Mouse (Mus musculus) limb, embryonic 14.5 days (tissue): Measurements from ENCODE around the gene Ctbs. TPM values are rescaled to one million over a fixed set of nuclear protein-coding genes. Genes with fewer than 3 reads are reported as not detected.
"Not testable (repeated sequence)": the region's sequence is repeated elsewhere in the genome, so short reads cannot be mapped to it uniquely, and the experiment has no call there.

Source experiments
- ATAC-seq: fragments of 200-750 bp; cut with Nextera tagmentation; 2 replicates; pipeline ENCODE4 v1.8.0; 2017; ENCODE audit warnings: low read depth, moderate number of reproducible peaks, moderate TSS enrichment; ENCODE audit not compliant: low FRiP score
- DNase-seq: peaks from one replicate; pipeline ENCODE4 v3.0.0-alpha.2; 2015; ENCODE audit warnings: low spot score
- H3K27ac ChIP-seq: fragments of 300-500 bp; sonication (generic); replicated peaks from 2 replicates; pipeline ENCODE4 v1.5.1; 2014; ENCODE audit warnings: low read depth, mild to moderate bottlenecking, low read length, moderate library complexity, mixed read lengths
- H3K27me3 ChIP-seq: fragments of 300-500 bp; sonication (generic); 2 replicates; pipeline ENCODE4 v1.6.1; 2014; ENCODE audit warnings: low read length, mixed read lengths; ENCODE audit not compliant: control insufficient read depth, insufficient read depth
- H3K36me3 ChIP-seq: fragments of 300-500 bp; sonication (generic); 2 replicates; pipeline ENCODE4 v1.6.1; 2014; ENCODE audit warnings: mild to moderate bottlenecking, low read length, moderate library complexity, mixed read lengths; ENCODE audit not compliant: control insufficient read depth, insufficient read depth
- H3K4me1 ChIP-seq: fragments of 300-500 bp; sonication (generic); 2 replicates; pipeline ENCODE4 v1.6.1; 2014; ENCODE audit warnings: antibody characterized with exemption, low read length, mixed read lengths; ENCODE audit not compliant: control insufficient read depth, insufficient read depth
- H3K4me2 ChIP-seq: fragments of 300-500 bp; sonication (generic); replicated peaks from 2 replicates; pipeline ENCODE4 v1.6.1; 2014; ENCODE audit warnings: low read depth, mild to moderate bottlenecking, low read length, moderate library complexity; ENCODE audit not compliant: severe bottlenecking
- H3K4me3 ChIP-seq: fragments of 300-500 bp; sonication (generic); replicated peaks from 2 replicates; pipeline ENCODE4 v1.5.1; 2014; ENCODE audit warnings: low read length
- H3K9ac ChIP-seq: fragments of 300-500 bp; sonication (generic); 2 replicates; pipeline ENCODE4 v1.6.1; 2014; ENCODE audit warnings: mild to moderate bottlenecking, low read depth, low read length, moderate library complexity; ENCODE audit not compliant: severe bottlenecking
- H3K9me3 ChIP-seq: fragments of 300-500 bp; sonication (generic); 2 replicates; pipeline ENCODE4 v1.6.1; 2016; ENCODE audit warnings: low read length; ENCODE audit not compliant: control insufficient read depth
- POLR2A ChIP-seq: fragments of 200-500 bp; IDR thresholded peaks from 2 replicates; pipeline ENCODE4 v1.8.0; 2012; ENCODE audit warnings: inconsistent platforms, mild to moderate bottlenecking, moderate library complexity, borderline replicate concordance; ENCODE audit not compliant: insufficient read depth, insufficient read length; ENCODE audit errors: extremely low read depth
- WGBS: fragments of 180-500 bp; shearing (Covaris S2); extraction: QIAGEN DNeasy Blood & Tissue Kit; methylation state at CpG from one replicate; pipeline ENCODE4 v1.1.7; 2014; 5-methylcytosine and 5-hydroxymethylcytosine counted together
- polyA plus RNA-seq, 2 experiments: library from polyadenylated mRNA; depleted of rRNA in 1 of 2; stranded (reverse) in 1 of 2; unstranded in 1 of 2; fragments of >200 nt; fragmentation: Nextera tagmentation in 1 of 2; extraction: Ambion mirVana in 1 of 2; gene quantifications; 2 replicates each; pipeline versions ENCODE4 v1.2.1 to v1.2.3; 2012 to 2014

Ctbs gene
- polyA plus RNA-seq, 2 experiments, result 5.4 to 9.3 TPM

- H3K4me2 ChIP-seq, result no peak overlapping the region
- no peaks in the 10 kb centered on the region for H3K9me3 ChIP-seq
- H3K9ac ChIP-seq, result no peak overlapping the region
- H3K36me3 ChIP-seq, result peaks cover 43% of the 10 kb centered on the region
- WGBS, result 92% methylated on average over 15 of the region's 15 CpGs
- H3K27me3 ChIP-seq, result no peaks in the 10 kb centered on the region
- no peak overlapping the region for H3K4me3 ChIP-seq
- no peak for ATAC-seq
- H3K4me1 ChIP-seq, result no peaks in the 10 kb centered on the region; the same call in 1 of the 2 replicates
- no peak overlapping the region for H3K27ac ChIP-seq
- no peak for DNase-seq
- no peak for TF ChIP-seq POLR2A
Measured at GRCm38 (mm10) chr3:146419992-146420537, 29.5 kb upstream of the Ctbs start.

GRCm38 (mm10) chr3:146421787-146422186 is 27.8 kb upstream of the Ctbs start:
- DNase-seq (no peak), ATAC-seq (no peak)
- TF ChIP-seq POLR2A, result no peak
- Histone ChIP-seq H3K4me2 (no peak overlapping the region), H3K27me3 (no peaks in the 10 kb centered on the region), H3K36me3 (peaks cover 53% of the 10 kb centered on the region), H3K9ac (no peak overlapping the region), H3K4me1 (no peaks in the 10 kb centered on the region; the same call in 1 of the 2 replicates), H3K9me3 (no peaks in the 10 kb centered on the region), H3K27ac (no peak overlapping the region), H3K4me3 (no peak overlapping the region)
- 25% methylated on average over 8 of the region's 8 CpGs for WGBS

DNA sequence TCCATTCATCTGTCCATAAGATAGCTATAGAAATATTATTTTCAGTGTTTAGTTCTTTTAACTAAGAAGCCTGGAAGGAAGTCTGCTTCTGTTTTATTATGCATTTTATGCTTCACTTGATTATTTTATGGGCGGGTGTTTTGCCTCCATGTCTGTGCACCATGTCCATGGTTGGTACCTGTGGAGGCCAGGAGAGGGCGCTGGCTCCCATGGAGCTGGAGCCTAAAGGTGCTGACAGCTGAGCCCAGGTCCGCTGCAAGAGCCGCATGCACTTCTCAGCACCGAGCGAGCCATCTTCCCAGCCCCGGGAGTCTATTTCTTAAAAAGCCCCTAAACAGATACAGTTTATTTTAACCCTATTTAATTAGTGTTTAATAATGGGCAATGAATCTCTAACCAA is 25.9 kb upstream of the Ctbs start:
- H3K4me1 ChIP-seq, result no peaks in the 10 kb centered on the region; the same call in 1 of the 2 replicates
- H3K27ac ChIP-seq, result no peak overlapping the region
- H3K9ac ChIP-seq, result no peak overlapping the region
- peaks cover 59% of the 10 kb centered on the region for H3K36me3 ChIP-seq
- no peak for TF ChIP-seq POLR2A
- H3K4me3 ChIP-seq, result no peak overlapping the region
- DNase-seq, result no peak
- no peaks in the 10 kb centered on the region for H3K9me3 ChIP-seq
- no peak for ATAC-seq
- no peaks in the 10 kb centered on the region for H3K27me3 ChIP-seq
- WGBS, result 84% methylated on average over 7 of the region's 7 CpGs
- H3K4me2 ChIP-seq, result no peak overlapping the region

DNA sequence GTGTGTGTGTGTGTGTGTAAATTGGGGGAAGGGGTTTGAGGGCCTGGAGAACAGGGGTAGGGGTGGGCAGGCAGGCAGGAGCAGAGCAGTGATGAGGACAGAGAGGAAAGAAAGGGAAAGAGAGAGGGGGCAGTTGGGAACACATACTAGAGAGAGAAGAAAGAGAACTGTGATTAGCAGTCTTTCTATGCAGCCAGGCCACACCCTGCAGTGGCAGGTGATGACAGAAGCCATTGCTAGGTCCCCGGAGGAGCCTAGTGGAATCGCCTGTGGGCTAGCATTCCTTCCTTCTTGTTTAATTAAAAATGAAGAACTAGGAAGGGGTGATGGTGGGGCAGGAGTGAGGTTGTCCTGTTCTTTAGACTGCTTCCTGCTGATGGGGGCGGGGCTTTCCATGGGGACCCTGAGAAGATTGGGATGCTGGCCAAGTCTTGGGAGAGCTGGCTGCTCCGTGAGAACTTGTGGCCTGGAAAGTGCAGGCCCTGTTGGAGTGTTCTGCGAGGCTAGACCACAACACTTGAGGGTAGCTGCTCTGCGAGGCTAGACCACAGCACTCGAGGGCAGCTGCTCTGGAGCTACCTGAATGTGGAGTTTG is 25.2 kb upstream of the Ctbs start:
- no peak for DNase-seq
- no peak for ATAC-seq
- no peak overlapping the region for H3K27ac ChIP-seq
- no peak for TF ChIP-seq POLR2A
- no peak overlapping the region for H3K4me3 ChIP-seq
- no peaks in the 10 kb centered on the region for H3K9me3 ChIP-seq
- peaks cover 56% of the 10 kb centered on the region for H3K36me3 ChIP-seq
- H3K27me3 ChIP-seq, result no peaks in the 10 kb centered on the region
- 68% methylated on average over 7 of the region's 7 CpGs for WGBS
- H3K4me2 ChIP-seq, result no peak overlapping the region
- H3K9ac ChIP-seq, result no peak overlapping the region
- H3K4me1 ChIP-seq, result no peaks in the 10 kb centered on the region; the same call in 1 of the 2 replicates

GRCm38 (mm10) chr3:146425902-146426301 is 23.7 kb upstream of the Ctbs start:
- Histone ChIP-seq H3K9ac (no peak overlapping the region), H3K9me3 (no peaks in the 10 kb centered on the region), H3K4me3 (no peak overlapping the region), H3K36me3 (peaks cover 53% of the 10 kb centered on the region), H3K27me3 (no peaks in the 10 kb centered on the region), H3K27ac (no peak overlapping the region), H3K4me2 (no peak overlapping the region), H3K4me1 (no peaks in the 10 kb centered on the region; the same call in 1 of the 2 replicates)
- 67% methylated on average over 7 of the region's 7 CpGs for WGBS
- TF ChIP-seq POLR2A, result no peak
- no peak for DNase-seq
- ATAC-seq, result no peak

- Histone ChIP-seq H3K27me3 (no peaks in the 10 kb centered on the region), H3K4me2 (no peak overlapping the region), H3K9ac (no peak overlapping the region), H3K36me3 (peaks cover 58% of the 10 kb centered on the region), H3K4me3 (no peak overlapping the region), H3K9me3 (no peaks in the 10 kb centered on the region), H3K4me1 (no peaks in the 10 kb centered on the region; the same call in 1 of the 2 replicates), H3K27ac (no peak overlapping the region)
- ATAC-seq (no peak), DNase-seq (no peak)
- whole genome bisulfite sequencing, result 90% methylated on average over 8 of the region's 8 CpGs
- TF ChIP-seq POLR2A, result no peak
Measured at GRCm38 (mm10) chr3:146426489-146426888, 23.1 kb upstream of the Ctbs start.

DNA sequence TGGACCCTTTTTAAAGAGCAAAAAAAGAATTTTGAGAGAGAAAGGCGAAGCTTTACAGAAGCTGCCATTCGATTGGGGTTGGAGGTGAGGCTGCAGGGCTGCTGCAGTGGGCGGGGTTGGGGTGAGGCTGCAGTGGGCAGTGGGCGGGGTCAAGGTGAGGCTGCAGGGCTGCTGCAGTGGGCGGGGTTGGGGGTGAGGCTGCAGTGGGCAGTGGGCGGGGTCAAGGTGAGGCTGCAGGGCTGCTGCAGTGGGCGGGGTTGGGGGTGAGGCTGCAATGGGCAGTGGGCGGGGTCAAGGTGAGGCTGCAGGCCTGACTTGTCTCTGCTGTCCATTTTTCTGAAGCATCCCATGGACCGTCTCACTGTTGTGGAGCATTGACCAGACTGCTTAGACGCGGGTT is 16.5 kb upstream of the Ctbs start:
- not testable (repeated sequence) for H3K4me2 ChIP-seq, H3K9ac ChIP-seq, ATAC-seq, H3K27ac ChIP-seq, DNase-seq, H3K9me3 ChIP-seq, H3K4me1 ChIP-seq, H3K4me3 ChIP-seq, H3K27me3 ChIP-seq
- peaks cover 54% of the 10 kb centered on the region for H3K36me3 ChIP-seq
- 89% methylated on average over 11 of the region's 11 CpGs for WGBS
